Mouse (Mus musculus) right cerebral cortex, postnatal 10 days (tissue): ENCODE results near the gene Thsd7b.
"Not testable (repeated sequence)": the region's sequence is repeated elsewhere in the genome, so short reads cannot be mapped to it uniquely, and the experiment has no call there.

ENCODE experiments used
- DNase-seq, 2 experiments: peaks; one replicate each; pipeline ENCODE4 v3.0.0; 2021; ENCODE audit warnings: low spot score in 2 of 2

The Thsd7b gene

GRCm38 (mm10) chr1:130085910-130086309, 812.8 kb downstream of the Thsd7b start:
- no peak for DNase-seq

- DNase-seq, result peak in 1 of 2 experiments; percentile 34
Measured at GRCm38 (mm10) chr1:130099227-130099626, 826.1 kb downstream of the Thsd7b start.

- DNase-seq, result no peak
Measured at GRCm38 (mm10) chr1:130112580-130113314, 839.6 kb downstream of the Thsd7b start.

- no peak for DNase-seq
Measured at GRCm38 (mm10) chr1:130113549-130113948, 840.4 kb downstream of the Thsd7b start.

- DNase-seq, result peak; percentile 32 to 35
Measured at GRCm38 (mm10) chr1:130130901-130131300, 857.8 kb downstream of the Thsd7b start.

- DNase-seq, result no peak
Measured at GRCm38 (mm10) chr1:130166187-130166586, 893.1 kb downstream of the Thsd7b start.

- no peak for DNase-seq
Measured at GRCm38 (mm10) chr1:130167260-130167659, 894.2 kb downstream of the Thsd7b start.

GRCm38 (mm10) chr1:130169875-130170274, 896.8 kb downstream of the Thsd7b start:
- DNase-seq, result no peak

- no peak for DNase-seq
Measured at GRCm38 (mm10) chr1:130170290-130170689, 897.2 kb downstream of the Thsd7b start.

- not testable (repeated sequence) for DNase-seq
Measured at GRCm38 (mm10) chr1:130186836-130187235, 913.7 kb downstream of the Thsd7b start.

GRCm38 (mm10) chr1:130192190-130193028, 919.3 kb downstream of the Thsd7b start:
- peak; percentile 50 to 62 for DNase-seq

- no peak for DNase-seq
Measured at GRCm38 (mm10) chr1:130217404-130217803, 944.3 kb downstream of the Thsd7b start.

- DNase-seq, result no peak
Measured at GRCm38 (mm10) chr1:130222904-130223303, 949.8 kb downstream of the Thsd7b start.

GRCm38 (mm10) chr1:130245563-130245962, 972.5 kb downstream of the Thsd7b start:
- no peak for DNase-seq

- DNase-seq, result not testable (repeated sequence)
Measured at GRCm38 (mm10) chr1:130246264-130246663, 973.2 kb downstream of the Thsd7b start.

- DNase-seq, result not testable (repeated sequence)
Measured at GRCm38 (mm10) chr1:130246930-130247329, 973.8 kb downstream of the Thsd7b start.

GRCm38 (mm10) chr1:130262046-130262445, 988.9 kb downstream of the Thsd7b start:
- no peak for DNase-seq
